Mouse (Mus musculus) kidney, embryonic 15.5 days (tissue): Measurements from ENCODE around the gene Klkb1. TPM values are rescaled to one million over a fixed set of nuclear protein-coding genes. Genes with fewer than 3 reads are reported as not detected.

Experiments
- ATAC-seq: fragments of 200-750 bp; cut with Nextera tagmentation; replicated peaks from 2 replicates; pipeline ENCODE4 v1.8.0; 2017; ENCODE audit warnings: moderate TSS enrichment; ENCODE audit not compliant: low FRiP score
- H3K27ac ChIP-seq: fragments of 300-500 bp; sonication (generic); 2 replicates; pipeline ENCODE4 v1.5.1; 2015; ENCODE audit warnings: mild to moderate bottlenecking, inconsistent platforms
- H3K27me3 ChIP-seq: fragments of 300-500 bp; sonication (generic); 2 replicates; pipeline ENCODE4 v1.6.1; 2015; ENCODE audit warnings: inconsistent platforms
- H3K36me3 ChIP-seq: fragments of 300-500 bp; sonication (generic); 2 replicates; pipeline ENCODE4 v1.6.1; 2015; ENCODE audit warnings: inconsistent platforms
- H3K4me1 ChIP-seq: fragments of 300-500 bp; sonication (generic); 2 replicates; pipeline ENCODE4 v1.6.1; 2015; ENCODE audit warnings: inconsistent platforms
- H3K4me2 ChIP-seq: fragments of 300-500 bp; sonication (generic); 2 replicates; pipeline ENCODE4 v1.6.1; 2015; ENCODE audit warnings: moderate library complexity, mild to moderate bottlenecking, inconsistent platforms
- H3K4me3 ChIP-seq: fragments of 300-500 bp; sonication (generic); replicated peaks from 2 replicates; pipeline ENCODE4 v1.5.1; 2015; ENCODE audit warnings: mild to moderate bottlenecking, inconsistent platforms
- H3K9ac ChIP-seq: fragments of 300-500 bp; sonication (generic); 2 replicates; pipeline ENCODE4 v1.6.1; 2015; ENCODE audit warnings: mild to moderate bottlenecking, inconsistent platforms
- H3K9me3 ChIP-seq: fragments of 300-500 bp; sonication (generic); replicated peaks from 2 replicates; pipeline ENCODE4 v1.6.1; 2016; ENCODE audit warnings: inconsistent platforms
- WGBS: fragments of 180-500 bp; shearing (Covaris S2); methylation state at CpG from one replicate; pipeline ENCODE4 v1.1.7; 2015; ENCODE audit warnings: mixed read lengths; 5-methylcytosine and 5-hydroxymethylcytosine counted together
- polyA plus RNA-seq: library from polyadenylated mRNA; unstranded; fragments of >200 nt; fragmentation: Nextera tagmentation; extraction: Ambion mirVana; gene quantifications from 2 replicates; pipeline ENCODE4 v1.2.1, GENCODE M21; 2015

The Klkb1 gene
- polyA plus RNA-seq, 1 experiment from 2014 or later, result 0.05 TPM

DNA sequence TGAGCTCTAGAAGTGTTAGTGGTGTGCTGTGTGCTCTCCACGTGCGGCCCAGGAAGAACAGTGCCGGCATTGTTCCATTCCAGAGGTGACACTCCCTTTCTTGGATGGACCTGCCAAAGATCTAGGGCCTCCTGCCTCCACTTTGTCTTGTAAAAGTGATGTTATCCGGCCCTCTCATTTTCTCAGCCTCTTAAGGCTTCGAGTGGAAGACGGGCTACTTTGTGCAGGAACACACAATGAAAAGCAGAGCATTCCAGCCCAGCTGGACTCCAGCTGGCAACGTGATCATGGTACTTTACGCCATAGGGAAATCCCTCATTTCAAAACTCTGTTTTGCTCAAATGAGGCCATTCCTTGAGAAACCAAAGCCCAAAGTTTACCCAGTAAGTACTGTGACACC is 27.7 kb downstream of the Klkb1 start:
- H3K27ac ChIP-seq, result no peak overlapping the region

DNA sequence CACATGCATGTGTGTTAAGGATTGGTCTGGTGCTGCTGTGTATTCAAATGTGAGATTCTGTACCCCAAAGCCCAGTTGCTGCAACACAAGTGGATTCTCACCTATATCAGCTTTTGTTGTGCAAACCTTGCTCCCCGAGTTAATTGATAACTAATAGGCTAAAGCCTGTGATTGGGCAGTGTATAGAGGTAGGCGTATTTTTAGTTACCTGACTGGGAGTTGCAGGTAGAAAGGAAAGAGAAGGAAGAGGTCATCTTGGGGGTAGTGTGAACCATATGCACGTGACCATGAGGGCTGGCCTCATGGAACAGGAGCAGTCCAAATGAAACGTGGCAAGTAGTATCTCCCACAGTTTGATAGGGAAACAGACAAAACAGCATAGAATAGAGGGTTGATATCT is 29.7 kb downstream of the Klkb1 start:
- Histone ChIP-seq H3K36me3 (no peaks in the 10 kb centered on the region), H3K4me3 (no peak overlapping the region), H3K27ac (no peak overlapping the region), H3K4me1 (no peaks in the 10 kb centered on the region), H3K9ac (no peak overlapping the region), H3K9me3 (no peaks in the 10 kb centered on the region; the same call in 1 of the 2 replicates), H3K4me2 (no peak overlapping the region), H3K27me3 (no peaks in the 10 kb centered on the region)
- ATAC-seq, result 0 out of 2 replicates have a peak, but pooled peaks have one; percentile 33
- 84% methylated on average over 4 of the region's 4 CpGs for WGBS

More for the DNA sequence above, 27.7 kb downstream of the Klkb1 start:
- no peak overlapping the region for H3K4me2 ChIP-seq
- no peaks in the 10 kb centered on the region for H3K4me1 ChIP-seq
- no peak for ATAC-seq
- 80% methylated on average over 8 of the region's 8 CpGs for WGBS
- no peaks in the 10 kb centered on the region for H3K27me3 ChIP-seq
- no peaks in the 10 kb centered on the region; the same call in 1 of the 2 replicates for H3K9me3 ChIP-seq
- no peak overlapping the region for H3K4me3 ChIP-seq
- no peaks in the 10 kb centered on the region for H3K36me3 ChIP-seq
- no peak overlapping the region for H3K9ac ChIP-seq

DNA sequence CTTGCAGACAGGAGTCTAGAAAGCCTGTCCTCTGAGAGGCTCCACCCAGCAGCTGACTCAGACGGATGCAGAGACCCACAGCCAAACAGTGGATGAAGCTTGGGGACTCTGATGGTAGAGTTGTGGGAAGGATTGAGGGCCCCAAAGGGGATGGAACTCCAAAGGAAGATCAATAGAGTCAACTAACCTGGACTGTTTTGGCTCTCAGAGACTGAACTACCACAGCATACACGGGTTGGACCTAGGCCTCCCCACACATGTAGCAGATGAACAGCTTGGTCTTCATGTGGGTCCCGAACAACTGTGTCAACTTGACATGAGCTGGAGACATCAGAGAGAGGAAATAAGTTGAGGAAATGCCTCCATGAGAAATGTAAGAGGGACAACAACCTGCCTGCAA is 31.8 kb downstream of the Klkb1 start:
- Histone ChIP-seq H3K9me3 (no peaks in the 10 kb centered on the region; the same call in 1 of the 2 replicates), H3K27me3 (no peaks in the 10 kb centered on the region), H3K4me3 (no peak overlapping the region), H3K36me3 (no peaks in the 10 kb centered on the region), H3K4me1 (no peaks in the 10 kb centered on the region), H3K9ac (no peak overlapping the region), H3K27ac (no peak overlapping the region), H3K4me2 (no peak overlapping the region)
- WGBS, result 85% methylated on average over 3 of the region's 3 CpGs
- ATAC-seq, result no peak

DNA sequence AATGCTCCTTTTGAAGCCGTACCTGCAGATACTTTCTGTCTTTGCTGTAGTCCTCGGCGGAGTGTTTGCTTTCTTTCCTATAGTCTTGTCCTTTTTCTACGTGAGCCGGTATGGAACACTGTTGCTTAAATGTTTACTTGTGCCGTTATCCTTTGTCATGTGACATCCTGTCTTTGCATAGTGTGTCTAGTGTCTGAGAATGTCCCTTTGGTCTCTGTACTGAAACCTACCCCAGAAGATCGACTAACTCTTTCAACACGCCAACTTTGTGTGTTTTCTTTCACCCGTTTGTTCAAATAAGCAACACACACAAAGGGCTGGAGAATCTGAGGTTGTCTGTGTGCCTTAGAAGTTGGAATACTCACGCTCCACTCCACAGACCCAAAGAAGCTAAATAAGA is 32.7 kb downstream of the Klkb1 start, which contains the start of gene F11:
Gene F11 (minus strand): TSS at position 112 of the 400 bp plus-strand sequence.
- no peaks in the 10 kb centered on the region for H3K4me1 ChIP-seq
- no peak for ATAC-seq
- H3K4me3 ChIP-seq, result no peak within 1 kb of the TSS
- H3K27ac ChIP-seq, result no peak within 1 kb of the TSS
- 87% methylated on average over 10 of the region's 10 CpGs for WGBS
- no peaks in the 10 kb centered on the region; the same call in 1 of the 2 replicates for H3K9me3 ChIP-seq
- no peaks in the 10 kb centered on the region for H3K36me3 ChIP-seq
- H3K4me2 ChIP-seq, result no peak within 1 kb of the TSS
- no peak within 1 kb of the TSS for H3K9ac ChIP-seq
- no peaks in the 10 kb centered on the region for H3K27me3 ChIP-seq

DNA sequence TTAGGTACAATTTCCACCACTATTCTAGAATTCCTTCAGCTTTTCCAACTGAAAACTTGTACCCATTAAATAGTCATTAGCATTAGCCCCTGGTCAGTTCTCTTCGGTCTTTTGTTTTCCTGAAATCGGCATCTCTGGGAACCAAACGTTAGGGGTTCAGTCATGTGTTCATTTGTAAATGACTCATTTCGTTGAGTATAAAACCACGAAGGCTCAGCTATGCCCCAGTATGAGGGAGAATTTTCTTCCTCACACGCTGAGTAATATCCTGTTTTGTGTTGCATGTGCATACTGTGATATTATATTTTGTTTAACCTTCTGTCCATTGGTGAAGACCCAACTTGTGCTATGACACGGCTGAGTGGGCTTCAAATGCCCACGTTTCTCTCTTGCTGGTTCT is 36.2 kb downstream of the Klkb1 start:
- Histone ChIP-seq H3K4me3 (no peak overlapping the region), H3K4me1 (no peaks in the 10 kb centered on the region), H3K27me3 (no peaks in the 10 kb centered on the region), H3K4me2 (no peak overlapping the region), H3K27ac (no peak overlapping the region), H3K9ac (no peak overlapping the region), H3K9me3 (no peaks in the 10 kb centered on the region), H3K36me3 (no peaks in the 10 kb centered on the region)
- ATAC-seq, result no peak
- WGBS, result 68% methylated on average over 8 of the region's 8 CpGs

DNA sequence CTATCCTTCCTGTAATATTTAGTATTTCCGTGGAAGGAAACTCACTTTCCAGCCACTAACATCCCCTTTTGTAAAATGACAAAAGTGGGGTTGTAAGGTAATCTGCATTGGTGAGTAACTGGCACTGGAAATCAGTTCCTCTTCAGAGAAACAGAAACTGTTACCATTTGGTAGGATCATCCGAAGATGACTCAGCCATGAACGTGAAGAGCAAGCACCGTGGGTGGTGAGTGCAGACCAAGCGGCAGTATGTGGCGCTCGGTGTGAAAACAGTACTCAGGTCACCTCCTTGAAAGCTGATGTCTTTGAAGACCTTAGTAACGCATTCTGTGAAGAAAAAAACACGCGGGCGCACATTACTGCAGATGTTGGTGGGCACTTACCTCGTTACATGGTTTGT is 39.6 kb downstream of the Klkb1 start:
- H3K9ac ChIP-seq, result no peak overlapping the region
- H3K27ac ChIP-seq, result no peak overlapping the region
- H3K4me3 ChIP-seq, result no peak overlapping the region
- no peaks in the 10 kb centered on the region for H3K9me3 ChIP-seq
- 58% methylated on average over 12 of the region's 12 CpGs for WGBS
- no peaks in the 10 kb centered on the region for H3K4me1 ChIP-seq
- H3K36me3 ChIP-seq, result no peaks in the 10 kb centered on the region
- no peaks in the 10 kb centered on the region for H3K27me3 ChIP-seq
- ATAC-seq, result no peak
- no peak overlapping the region for H3K4me2 ChIP-seq

DNA sequence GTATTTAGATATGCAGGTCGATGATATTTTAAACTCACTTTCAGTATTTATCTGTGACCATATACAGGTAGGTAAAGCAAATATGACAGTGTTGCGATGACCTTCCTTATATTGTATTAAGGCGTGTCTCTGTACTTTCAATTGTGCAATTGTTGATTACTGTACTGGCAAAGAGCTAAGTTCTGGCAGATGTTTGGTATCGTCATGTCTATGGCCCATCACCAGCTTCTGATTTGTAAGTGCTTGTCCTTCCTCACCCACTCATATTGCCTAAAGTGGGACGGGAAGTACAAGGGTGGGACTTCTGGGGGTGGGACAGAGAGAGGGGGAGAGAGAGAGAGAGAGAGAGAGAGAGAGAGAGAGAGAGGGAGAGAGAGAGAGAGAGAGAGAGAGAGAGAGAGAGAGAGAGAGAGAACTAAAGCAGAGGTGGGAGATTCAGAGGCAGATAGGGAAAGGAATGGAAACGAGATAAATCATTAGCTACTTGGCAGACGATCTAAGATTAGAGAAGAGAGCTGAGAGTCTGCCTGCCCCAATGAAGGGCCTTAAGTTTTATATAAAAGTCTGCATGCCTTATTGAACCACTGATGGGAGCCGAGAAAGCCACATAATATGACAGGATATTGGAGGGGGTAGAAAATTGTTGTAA is 40.3 kb downstream of the Klkb1 start:
- Histone ChIP-seq H3K4me3 (no peak overlapping the region), H3K4me1 (no peaks in the 10 kb centered on the region), H3K36me3 (no peaks in the 10 kb centered on the region), H3K27ac (no peak overlapping the region), H3K27me3 (no peaks in the 10 kb centered on the region), H3K4me2 (no peak overlapping the region), H3K9ac (no peak overlapping the region), H3K9me3 (no peaks in the 10 kb centered on the region)
- 82% methylated on average over 8 of the region's 8 CpGs for WGBS
- no peak for ATAC-seq

DNA sequence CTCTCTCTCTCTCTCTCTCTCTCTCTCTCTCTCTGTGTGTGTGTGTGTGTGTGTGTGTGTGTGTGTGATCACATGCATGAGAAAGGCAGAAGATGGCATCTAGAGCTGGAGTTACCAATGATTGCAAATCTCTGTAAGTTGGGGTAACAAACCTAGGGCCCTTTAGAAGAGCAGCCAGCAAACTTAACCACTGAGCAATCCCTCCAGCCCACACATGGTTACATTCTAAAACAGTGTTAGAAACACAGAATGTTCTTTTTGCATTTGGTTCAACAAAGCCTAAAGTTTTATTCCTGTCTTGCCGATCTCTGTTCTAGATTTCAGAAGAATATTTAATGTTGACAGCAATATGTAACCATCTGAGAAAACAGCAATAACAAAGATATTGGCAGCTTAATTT is 41.1 kb downstream of the Klkb1 start:
- Histone ChIP-seq H3K9ac (no peak overlapping the region), H3K36me3 (no peaks in the 10 kb centered on the region), H3K4me1 (no peaks in the 10 kb centered on the region), H3K9me3 (no peaks in the 10 kb centered on the region), H3K27ac (no peak overlapping the region), H3K4me2 (no peak overlapping the region), H3K4me3 (no peak overlapping the region), H3K27me3 (no peaks in the 10 kb centered on the region)
- ATAC-seq, result no peak
- WGBS, result 94% methylated on average over 1 of the region's 1 CpGs

DNA sequence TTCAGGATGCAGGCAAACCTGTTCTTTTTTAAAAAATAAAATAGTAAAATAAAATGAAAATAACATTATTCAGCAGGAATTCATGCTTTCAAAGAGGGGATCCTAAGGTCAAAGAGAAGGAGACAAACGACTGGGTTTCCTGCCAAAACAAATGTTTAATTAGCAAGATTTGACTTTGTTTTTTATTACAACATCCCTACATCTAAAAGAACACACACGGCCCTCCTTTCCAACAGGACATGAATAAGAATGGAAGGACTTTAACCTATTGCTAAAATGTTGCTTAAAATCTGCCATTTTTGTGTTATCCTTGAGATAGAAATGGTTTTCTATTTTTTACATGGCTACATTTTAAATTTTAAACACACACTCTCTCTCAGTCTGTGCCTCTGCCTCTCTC is 41.5 kb downstream of the Klkb1 start:
- Histone ChIP-seq H3K27me3 (no peaks in the 10 kb centered on the region), H3K9ac (no peak overlapping the region), H3K4me3 (no peak overlapping the region), H3K27ac (no peak overlapping the region), H3K36me3 (no peaks in the 10 kb centered on the region), H3K4me2 (no peak overlapping the region), H3K9me3 (no peaks in the 10 kb centered on the region), H3K4me1 (no peaks in the 10 kb centered on the region)
- WGBS, result 37% methylated on average over 2 of the region's 2 CpGs
- ATAC-seq, result no peak

DNA sequence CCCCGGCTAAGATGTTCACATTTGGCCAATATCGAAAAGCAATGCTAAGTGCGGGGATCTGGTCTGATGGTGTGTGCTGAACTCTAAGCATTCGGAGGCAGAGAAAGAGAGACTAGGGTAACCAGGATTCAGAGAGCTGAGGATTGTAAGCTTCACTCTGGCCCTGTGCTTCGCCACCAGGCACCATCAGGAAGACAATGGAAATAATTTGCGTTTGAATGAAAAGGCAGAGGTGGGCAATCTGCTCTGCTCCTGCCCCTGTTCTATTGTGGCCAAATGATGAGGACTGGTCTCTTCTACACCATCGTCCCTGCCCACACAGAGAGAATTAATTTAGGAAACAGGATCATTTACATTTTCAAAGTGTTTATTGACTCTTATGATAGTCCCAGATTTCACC is 48.4 kb downstream of the Klkb1 start:
- Histone ChIP-seq H3K27me3 (no peaks in the 10 kb centered on the region), H3K4me3 (no peak overlapping the region), H3K9ac (no peak overlapping the region), H3K4me1 (no peaks in the 10 kb centered on the region), H3K9me3 (no peaks in the 10 kb centered on the region), H3K27ac (no peak overlapping the region), H3K36me3 (no peaks in the 10 kb centered on the region), H3K4me2 (no peak overlapping the region)
- WGBS, result 51% methylated on average over 7 of the region's 7 CpGs
- ATAC-seq, result no peak

DNA sequence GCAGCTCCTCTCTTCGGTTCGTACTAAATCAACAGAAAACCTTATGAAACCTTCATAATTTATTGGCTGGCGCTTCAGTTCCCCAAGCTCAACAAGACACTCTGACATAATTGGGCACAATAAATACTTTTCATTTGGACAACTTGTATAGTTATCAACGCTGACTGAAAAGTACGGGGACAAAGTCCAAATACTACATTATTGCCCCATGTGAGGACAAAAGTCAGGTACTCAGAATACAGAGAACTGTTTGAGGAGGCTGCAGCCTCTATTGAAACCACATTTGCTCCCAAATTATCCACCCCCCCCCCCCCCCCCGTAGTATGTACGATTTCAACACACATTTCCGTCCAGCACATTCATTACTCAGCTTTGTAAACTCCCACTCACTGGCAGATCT is 55.3 kb downstream of the Klkb1 start:
- Histone ChIP-seq H3K9ac (no peak overlapping the region), H3K36me3 (no peaks in the 10 kb centered on the region), H3K4me2 (no peak overlapping the region), H3K4me1 (0 out of 2 replicates have a peak, but pooled peaks cover 3% of the 10 kb centered on the region), H3K4me3 (no peak overlapping the region), H3K27me3 (0 out of 2 replicates have a peak, but pooled peaks cover 3% of the 10 kb centered on the region), H3K27ac (no peak overlapping the region), H3K9me3 (no peaks in the 10 kb centered on the region)
- ATAC-seq, result no peak
- WGBS, result 86% methylated on average over 8 of the region's 8 CpGs

DNA sequence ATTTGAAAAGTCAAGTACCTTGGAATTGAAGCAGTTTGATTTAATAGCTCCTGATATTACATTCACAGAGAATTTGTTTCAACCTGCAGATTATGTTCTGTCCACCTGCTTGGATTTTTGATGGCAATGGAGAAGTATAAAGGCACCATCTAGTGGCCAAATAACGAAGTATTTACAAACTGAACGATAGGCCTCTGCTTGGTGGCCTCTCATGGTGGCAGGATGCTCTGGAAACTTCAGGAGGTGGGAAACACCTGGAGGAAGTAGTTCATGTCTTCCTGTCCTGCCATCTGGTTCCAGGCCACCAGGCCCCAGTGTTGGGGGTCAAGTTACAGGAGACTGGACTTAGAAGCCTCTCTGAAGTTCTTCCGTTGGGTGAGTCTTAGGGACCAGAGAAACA is 56.4 kb downstream of the Klkb1 start:
- H3K4me3 ChIP-seq, result no peak overlapping the region
- H3K27me3 ChIP-seq, result 0 out of 2 replicates have a peak, but pooled peaks cover 3% of the 10 kb centered on the region
- H3K27ac ChIP-seq, result no peak overlapping the region
- WGBS, result 23% methylated on average over 3 of the region's 3 CpGs
- peak; percentile 40; the same call in 1 of the 2 replicates for ATAC-seq
- 0 out of 2 replicates have a peak, but pooled peaks cover 3% of the 10 kb centered on the region for H3K4me1 ChIP-seq
- H3K36me3 ChIP-seq, result no peaks in the 10 kb centered on the region
- no peaks in the 10 kb centered on the region for H3K9me3 ChIP-seq
- no peak overlapping the region for H3K9ac ChIP-seq
- no peak overlapping the region for H3K4me2 ChIP-seq
